Mouse (Mus musculus) megakaryocyte, adult 5-6 weeks (primary cell): ENCODE data around the gene Reln. TPM values are rescaled to one million over a fixed set of nuclear protein-coding genes. Genes with fewer than 3 reads are reported as not detected.

Experiments
- ATAC-seq: 2 replicates; pipeline ENCODE4 v1.8.0; 2016; ENCODE audit warnings: mild to moderate bottlenecking, inconsistent platforms; ENCODE audit not compliant: poor library complexity, severe bottlenecking
- total RNA-seq, 2 experiments: library from RNA; stranded (forward) in 1 of 2; stranded (reverse) in 1 of 2; fragments of 153-499, 151-499 nt in 1 of 2; fragments of 221-1000, 200-1000 nt in 1 of 2; gene quantifications; 2 replicates each; pipeline versions ENCODE4 v1.2.3 to v1.2.4; 2015 to 2017

Gene Reln
- total RNA-seq, 2 experiments from 2014 or later = 0.15 TPM; not detected in 1

DNA sequence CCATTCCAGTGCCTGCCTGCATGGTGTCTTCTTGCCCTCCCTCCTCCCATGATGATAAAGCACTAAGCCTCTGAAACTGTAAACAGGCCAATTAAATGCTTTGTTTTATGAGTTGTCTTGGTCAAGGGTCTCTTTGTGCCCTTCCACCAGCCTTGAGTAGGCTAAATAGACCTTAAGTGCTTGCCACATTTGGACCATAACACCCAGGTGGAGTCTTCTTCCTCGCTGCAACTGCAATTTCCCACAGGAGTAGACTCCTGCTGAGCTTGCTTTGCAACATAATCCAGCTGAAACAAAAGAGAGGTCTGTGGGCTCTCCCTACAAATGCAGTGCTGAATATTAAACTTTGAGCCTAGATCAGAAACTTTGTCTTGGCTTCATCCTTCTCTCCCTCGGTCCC is 35.5 kb downstream of the Reln start:
- no peak for ATAC-seq

DNA sequence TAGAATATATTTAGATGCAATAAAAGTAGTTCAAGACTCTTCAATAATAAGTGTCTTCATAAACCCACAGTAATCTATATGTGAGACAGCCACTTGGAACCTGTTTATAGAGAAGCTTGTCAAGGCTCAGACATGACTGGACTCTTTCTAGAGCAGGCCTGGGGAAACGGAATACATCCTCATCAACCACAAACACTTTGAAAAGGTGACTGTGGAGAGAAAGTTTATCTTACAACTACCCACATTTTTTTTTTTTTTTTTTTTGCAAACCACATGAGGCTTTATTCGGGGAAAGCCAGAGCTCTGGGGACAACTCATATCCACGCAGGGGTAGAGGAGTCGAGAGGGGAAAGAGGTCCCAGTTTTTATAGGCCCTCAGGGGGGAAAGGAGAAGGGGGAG is 36.6 kb downstream of the Reln start:
- ATAC-seq = no peak

DNA sequence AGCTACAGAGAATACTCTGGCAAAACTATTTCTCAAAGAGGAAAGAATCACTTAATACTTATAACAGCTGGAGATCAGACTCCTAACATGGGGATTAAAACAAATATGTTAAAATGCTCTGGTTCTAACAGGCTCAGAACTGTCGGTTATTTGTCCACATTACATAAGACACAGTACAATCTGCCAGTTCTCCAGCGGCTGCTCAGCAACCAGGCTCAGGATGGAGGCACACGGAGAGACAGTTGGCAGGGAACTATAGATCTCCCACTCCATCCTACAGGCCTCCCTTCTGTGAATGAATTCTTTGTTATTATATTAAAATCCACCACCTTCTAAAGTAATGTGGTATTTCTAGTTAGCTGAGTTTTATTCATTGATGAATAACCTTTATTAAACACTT is 37.4 kb downstream of the Reln start:
- ATAC-seq = no peak

DNA sequence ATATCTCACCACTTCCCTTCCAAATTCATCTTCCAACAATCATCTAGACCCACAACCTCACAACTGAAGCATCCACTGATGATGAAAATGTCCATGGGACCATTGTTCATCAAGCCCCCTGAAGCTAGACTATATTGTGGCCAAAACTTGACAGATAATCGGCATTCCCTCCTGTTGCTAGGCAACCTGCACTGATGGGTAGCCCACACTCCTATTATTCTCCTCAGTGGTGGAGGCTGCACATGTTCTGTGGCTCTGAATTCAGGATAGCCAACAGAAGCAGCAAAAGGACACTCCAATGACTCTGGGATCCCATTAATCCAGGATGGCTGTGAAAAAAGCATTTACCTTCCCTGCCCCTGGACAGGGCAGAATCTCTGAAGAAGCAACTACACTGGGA is 40.8 kb downstream of the Reln start:
- no peak for ATAC-seq

DNA sequence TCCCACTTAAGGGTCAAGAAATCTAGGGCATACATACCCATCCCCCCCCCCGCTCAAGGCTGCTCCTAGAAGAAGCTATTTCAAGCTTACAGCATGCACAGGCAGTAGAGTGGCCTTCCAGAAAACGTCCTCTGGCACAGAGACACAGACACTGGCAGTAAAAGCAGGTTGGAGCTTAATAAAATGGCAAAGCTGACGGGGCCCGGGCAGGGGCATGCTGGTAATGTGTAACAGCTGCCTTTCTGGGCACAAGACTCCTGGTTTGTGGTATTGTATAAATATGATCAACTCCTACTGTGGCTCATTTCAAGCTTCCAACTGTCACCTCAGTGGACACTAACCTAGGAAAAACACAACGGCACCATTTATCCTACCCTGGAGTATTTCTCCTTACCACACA is 42.2 kb downstream of the Reln start:
- no peak for ATAC-seq

DNA sequence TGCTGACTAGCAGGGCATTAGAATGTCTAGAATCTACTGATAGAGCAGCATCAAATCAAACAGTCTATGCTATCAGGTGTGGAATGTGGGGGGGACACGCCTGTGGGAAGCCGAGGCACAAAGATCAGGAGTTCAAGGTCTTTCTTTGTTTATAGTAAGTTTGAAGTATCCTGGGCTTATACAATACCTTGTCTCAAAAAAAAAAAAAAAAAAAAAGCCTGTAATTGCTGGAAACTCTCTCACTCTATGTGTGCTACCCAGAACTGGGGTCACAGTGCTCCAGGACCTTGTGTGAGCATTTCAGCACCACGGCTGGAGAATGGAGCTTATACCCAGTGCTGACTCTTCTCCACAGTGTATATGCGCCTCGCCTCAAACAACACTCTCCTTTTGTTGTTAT is 43.7 kb downstream of the Reln start:
- ATAC-seq = no peak

DNA sequence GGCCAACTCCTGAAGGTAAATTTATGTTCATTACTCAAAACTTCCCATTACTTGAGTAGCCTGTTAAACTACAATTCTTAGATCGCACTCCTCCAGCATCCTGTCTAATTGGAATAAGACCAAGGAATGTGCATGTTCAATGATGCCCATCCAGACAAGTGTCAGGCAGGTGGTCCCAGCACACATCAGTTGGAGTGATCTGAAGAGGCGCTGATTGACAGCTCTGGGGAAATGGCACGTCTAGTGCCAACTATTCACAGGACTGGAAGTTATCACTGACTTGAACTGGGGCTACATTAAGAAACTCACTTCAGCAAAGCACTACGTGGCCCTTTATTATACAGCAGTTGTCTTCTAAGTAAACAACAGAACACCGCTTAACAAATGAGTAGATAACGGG is 44.5 kb downstream of the Reln start:
- ATAC-seq = no peak

DNA sequence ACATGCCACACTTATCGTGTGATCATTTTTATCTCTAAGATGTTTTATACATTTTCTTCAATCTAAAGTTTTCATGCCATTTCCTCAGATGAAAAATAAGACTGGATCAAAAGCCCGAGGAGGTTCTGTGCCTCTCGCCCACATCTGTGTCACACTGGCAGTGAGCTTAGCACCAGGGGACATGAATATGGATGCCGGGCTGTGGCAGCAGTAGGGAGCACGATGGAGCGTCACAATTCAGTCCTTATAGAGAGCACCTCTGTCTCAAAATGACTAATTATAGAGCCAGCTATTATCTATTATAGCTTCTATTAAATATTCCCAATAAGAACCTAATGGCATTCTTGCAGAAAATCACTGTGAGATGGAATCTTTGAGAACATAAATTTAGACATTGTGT is 49.3 kb downstream of the Reln start:
- ATAC-seq = no peak

DNA sequence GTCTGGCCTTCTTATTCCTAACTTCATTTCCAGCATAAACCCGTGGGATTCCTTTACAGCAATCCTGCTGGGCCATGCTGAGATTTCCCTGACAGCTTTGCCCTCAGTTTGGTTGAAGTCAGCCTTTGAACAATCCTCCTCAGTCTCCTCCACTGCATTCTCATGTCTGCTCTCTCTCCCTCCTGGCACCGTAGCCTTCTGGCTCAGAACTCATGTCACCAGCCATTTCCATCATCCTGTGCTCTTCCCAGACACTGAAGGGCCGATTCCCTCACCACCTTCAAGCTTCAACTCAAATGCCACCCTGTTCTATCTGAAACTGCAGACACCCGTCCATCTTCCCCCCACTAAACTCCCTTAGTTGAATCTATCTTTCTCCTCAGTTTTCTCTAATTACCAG is 53.1 kb downstream of the Reln start:
- no peak for ATAC-seq

DNA sequence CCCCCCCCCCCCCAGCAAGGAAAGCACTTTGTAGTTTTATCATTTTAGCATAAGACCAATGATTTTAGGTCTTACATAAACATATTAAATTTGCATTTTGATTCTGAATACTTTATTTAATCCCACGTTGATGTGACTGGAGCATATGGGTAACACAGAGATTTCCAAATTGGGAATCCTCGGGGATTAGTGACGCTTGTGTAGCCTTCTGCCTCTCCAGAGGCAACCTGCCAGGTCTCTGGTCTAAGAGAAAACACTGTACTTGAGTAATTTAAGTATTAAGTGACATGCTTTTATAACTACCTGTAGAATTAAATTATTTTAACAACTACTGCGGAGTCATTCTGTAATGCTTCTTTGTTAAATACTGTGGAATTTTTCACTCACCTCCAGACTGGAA is 59.1 kb downstream of the Reln start:
- ATAC-seq = no peak

DNA sequence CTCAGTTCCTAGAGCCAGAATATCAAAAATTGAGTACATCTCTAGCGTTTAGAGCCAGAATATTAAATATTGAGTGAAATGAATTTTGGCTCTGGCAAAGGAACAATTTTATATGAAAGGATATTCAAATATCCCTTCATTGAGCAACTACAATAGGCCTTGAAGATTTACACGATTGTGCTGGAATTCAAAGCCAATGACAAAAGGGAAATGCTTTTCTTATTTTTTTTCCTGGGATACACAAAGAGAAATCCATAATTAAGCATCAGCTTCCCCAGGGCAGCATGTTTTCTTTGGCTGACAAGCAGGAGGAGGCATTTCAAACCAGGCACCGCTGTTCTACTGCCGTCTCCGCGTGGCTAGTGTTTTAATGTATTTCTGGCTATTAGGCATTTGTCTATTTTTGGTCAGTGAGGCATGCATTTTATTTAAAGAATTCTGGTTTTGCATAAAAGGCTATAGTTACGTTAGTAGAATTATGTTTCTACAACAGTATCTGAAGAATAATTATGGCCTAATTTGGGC is 62.3 kb downstream of the Reln start:
- no peak for ATAC-seq

DNA sequence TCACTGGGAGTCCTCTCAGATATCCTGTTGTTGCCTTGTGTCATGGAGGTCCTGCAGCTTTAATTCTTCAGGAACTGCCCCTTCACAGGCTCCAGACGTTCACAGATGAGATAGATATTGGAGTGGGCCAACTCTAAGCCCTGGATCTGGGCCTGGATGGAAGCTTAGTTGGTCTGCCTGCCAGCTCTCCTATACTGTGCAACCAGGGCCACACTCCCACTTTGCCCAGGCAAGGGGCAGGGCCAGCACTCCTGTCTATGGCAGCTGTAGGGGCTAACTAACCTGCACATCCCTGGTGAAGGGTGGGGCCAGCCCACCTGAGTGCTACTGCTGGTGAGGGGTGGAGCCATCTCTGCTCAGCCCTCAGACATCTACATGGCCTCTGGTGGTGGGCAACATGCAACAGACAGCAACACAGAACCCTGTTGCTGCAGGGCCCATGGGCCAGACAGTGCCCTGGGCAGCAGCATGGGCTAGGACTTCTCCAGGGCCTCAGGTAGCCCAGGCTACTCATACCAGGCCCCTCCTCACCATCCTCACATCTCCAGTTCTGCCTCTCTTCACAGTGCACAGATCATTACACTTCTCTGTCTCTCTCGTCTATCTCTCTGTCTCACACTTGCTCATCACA is 63.9 kb downstream of the Reln start:
- ATAC-seq = no peak

DNA sequence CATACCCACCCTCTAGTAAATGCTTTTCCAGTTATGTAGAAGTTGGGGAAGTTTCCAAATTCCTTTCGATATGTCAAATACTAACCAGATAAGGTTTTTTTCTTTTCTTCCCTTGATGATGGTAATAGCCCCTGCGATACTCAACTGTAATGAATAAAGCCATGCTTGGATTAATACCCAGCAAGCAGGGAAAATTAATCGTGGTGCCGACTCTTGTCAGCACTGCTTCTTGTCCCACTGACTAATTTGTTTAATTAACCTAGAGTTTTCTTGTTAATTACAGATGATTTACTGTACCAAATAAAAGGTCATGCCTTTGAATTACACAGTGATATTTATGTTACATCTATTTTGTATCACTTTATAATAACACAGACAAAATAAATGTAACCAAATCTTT is 65.3 kb downstream of the Reln start:
- ATAC-seq = no peak

DNA sequence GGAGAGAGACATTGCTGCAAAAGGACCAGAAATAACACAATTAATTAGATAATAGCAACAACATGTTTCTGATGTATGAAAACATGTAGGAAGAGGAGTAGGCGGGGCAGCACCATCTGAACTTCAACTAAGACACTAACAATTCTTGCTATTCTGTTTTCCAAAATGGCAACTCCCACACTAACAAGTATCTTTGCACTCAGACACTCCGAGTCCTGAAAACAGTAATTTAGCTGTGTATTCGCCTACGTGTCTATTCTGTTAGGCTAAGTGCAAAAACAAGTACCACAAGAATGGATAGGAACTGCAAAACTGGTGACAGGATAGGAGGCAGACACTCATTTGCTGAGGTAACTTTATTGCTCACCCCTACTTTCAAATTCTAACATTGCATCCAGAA is 70.4 kb downstream of the Reln start:
- ATAC-seq = no peak

DNA sequence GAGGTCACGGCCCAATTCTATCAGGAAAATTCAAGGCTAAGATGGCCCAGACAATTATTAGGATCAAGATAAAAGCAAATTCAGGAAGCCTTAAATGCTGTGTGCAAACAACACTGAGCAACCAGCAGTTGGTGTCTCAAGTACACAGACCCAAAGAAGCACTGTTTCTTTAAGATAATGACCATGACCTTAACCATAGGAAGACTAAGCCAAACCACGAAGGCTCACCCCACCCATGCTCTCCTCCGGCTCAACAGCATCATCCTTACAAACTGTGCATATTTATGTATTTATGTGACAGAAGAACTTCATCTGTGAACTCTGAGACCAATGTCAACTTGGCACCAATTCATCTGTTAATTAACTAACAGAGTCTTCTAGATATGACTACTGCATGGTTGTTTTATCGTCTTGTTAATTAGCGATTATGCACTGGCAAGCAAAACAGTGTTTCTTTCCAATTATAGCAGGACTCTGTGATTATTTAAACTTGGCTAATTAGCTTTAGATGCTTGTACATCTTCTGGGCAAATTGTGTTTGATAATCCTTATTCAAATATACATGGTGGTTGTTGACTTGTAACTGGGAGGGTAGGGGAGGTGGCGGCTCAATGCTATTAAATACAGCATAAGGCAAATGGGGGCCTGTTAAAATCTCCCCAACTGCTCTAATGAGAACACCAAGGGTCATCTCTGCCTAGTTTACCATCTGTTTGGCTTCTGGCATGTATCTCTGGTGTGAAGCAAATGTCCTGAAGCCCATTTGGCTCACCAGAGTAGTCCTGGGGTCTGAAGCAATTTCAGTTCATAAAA is 77.8 kb downstream of the Reln start:
- ATAC-seq = no peak

DNA sequence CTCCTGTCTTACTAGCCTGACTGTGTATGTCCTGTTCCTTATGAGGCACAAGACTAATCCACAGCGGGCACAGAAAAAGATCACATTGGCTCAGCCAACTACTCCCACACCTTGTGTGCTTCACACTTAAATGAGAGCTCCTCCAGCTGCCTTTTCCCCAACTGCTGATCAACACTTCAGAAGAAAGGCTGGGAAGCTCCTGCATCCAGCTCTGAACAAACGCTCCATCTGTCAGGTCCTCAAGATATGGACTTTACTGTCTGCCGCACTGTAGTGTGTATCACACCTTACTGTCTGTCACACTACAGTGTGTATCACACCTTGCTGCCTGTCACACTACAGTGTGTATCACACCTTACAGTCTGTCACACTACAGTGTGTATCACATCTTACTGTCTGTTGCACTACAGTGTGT is 82.1 kb downstream of the Reln start:
- ATAC-seq = no peak

DNA sequence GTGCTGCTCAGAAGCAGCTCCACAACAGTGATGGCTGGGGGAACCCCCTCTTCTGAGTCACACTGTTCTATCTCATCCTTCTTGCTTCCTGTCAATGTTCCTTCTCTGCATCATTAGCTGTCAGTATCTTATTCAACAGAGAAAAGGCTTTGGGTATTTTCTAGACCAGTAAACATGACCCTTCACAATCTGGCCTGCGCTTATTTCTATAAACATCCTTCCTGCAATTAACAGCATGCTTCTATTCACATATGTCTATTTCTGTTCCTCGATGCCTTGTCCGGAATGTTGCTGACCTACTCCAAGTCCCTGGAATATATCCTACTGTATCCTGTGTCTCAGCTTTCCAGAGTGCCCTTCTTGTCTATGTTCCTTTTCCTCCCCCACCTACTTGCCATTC is 89.2 kb downstream of the Reln start:
- no peak for ATAC-seq

DNA sequence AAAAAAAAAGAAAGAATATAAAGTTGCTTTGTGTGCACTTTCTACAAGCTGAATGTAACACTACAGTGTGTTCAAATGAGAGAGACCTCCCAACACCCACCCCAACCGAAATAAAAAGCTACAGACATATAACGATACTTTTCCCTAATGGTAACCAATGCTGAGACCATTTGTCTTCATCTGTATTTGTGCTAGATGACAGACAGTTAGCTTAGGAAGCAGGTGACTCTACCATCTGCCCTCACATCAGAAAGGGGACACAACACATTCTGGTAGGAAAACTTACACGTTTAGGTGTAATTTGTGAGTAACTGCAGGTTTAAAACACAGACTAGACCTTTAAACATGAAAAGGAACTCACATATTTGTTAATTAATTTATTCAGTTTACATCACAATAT is 90.6 kb downstream of the Reln start:
- no peak for ATAC-seq

DNA sequence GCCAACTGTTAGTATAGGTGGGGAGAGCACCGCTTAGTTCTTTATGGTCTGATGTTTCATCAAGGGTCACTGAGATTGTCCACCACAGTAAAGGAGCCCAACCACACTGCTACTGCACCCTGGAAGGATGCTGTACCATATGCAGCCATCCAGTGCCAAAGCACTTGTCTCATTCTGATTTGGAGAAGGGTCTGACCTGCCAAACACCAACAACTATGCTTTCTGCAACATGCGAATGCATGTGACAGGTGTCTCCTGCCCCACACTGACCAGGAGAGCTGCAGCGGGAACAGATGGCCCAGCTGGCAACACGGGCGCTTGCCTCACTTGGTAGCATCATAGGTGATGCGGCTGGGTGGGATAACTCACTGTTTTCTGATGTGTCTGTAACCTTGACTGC is 91.2 kb downstream of the Reln start:
- no peak for ATAC-seq

DNA sequence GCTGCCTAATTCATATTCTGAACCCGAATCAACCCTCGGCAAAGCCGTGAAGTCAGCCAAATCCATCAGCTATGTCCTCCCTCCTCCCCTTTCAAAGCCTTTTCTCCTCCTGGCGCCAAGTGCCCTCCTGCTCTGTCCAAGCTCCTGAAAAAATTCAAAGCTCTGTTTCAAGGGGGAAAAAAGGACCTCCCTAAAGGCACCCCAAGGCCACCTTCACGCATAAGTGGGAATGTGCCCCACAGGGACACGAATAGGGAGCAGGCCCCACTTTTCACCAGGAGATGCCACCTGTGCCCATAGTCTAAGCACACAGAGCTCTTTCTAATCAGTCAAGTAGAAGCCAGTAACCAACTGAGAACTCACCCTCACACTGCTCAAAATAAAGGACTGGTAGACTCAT is 96.7 kb downstream of the Reln start:
- ATAC-seq = no peak

DNA sequence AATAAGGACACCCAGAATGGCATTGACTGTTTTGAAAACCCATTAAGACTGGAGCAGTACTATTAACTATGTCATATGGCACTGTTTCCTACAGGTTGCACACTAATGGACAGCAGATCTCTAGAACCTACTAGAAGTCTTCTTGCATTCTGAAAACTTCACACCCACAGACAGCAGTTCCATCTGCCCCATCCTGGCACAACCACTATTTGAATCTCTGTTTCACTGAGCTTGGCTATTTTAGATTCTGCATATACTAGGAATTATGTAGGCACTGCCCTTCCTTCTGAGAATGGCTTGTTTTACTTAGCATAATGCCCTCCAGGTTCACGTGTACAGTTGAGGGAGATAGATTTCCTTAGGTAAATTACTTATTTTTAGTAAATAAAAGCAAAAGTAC is 99.4 kb downstream of the Reln start:
- no peak for ATAC-seq

DNA sequence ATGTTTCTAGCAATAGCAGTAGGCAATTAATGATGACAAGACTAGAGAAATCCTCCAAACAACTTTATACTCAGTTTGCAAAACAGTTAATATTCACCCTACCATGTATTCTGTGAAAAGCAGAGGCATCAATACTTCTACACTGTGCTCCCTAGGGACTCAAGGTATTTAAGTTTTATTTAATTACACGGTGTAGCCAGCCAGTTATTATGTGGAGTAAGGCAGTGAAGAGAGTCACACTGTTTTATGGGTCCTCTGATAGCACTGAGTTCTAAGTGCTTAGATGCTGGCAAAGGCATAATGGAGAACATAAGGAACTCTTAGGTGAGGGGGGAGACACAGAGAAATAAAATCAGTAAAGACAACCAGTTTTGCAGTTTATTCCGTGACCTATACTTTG is 101.0 kb downstream of the Reln start:
- ATAC-seq = no peak

DNA sequence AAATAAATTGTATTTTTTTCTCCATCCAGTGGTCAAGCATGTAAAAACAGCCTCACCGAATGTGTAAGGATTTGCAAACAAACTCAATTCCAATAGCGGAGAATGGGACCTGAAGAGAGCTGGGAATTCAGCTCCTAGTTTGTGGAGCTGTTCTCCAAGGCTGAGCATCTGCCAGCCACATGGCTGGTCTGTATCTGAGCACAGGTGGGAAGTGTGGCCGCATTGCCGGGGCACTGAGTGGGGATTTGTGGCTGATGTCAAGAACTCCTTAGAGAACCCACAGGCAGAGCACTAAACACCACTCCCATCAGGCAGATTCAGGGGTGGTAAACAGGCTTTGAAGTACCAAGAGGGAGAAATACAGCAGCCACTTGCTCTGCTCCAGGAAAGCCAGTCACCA is 102.9 kb downstream of the Reln start:
- ATAC-seq = no peak
